Mouse (Mus musculus): ENCODE results near the gene Myo1e. TPM values are rescaled to one million over a fixed set of nuclear protein-coding genes. Genes with fewer than 3 reads are reported as not detected.

The Myo1e gene
- polyA plus RNA-seq, 1 experiment from 2014 or later: 10.7 TPM

DNA sequence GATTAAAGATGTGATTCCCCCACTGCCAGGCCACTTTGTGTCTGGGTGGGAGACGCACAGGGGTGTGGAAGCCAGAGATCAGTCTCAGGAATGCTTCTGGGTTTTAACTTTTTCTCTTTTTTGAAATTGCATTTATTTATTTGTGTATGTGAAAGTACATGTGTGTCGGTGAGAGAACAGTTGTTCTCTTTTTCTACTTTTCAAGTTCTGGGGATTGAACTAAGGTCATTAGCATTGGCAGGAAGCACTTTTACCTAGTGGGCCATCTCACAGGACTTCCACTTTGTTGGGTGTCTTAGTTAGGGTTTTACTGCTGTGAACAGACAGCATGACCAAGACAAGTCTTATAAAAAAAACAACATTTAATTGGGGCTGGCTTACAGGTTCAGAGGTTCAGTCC lies 59.0 kb downstream of the Myo1e start:
- Histone ChIP-seq H3K4me2 (ENCODE audit: low read depth) (no peak overlapping the region), H3K9ac (ENCODE audit: low read length) (no peak overlapping the region), H3K27me3 (ENCODE audit: control insufficient read depth, insufficient read depth, low read length) (no peaks in the 10 kb centered on the region), H3K36me3 (ENCODE audit: control insufficient read depth, insufficient read depth, low read length) (no peaks in the 10 kb centered on the region), H3K4me3 (ENCODE audit: low read depth, low read length) (no peak overlapping the region), H3K9me3 (ENCODE audit: control insufficient read depth, low read length) (no peaks in the 10 kb centered on the region), H3K4me1 (ENCODE audit: control insufficient read depth, insufficient read depth, low read length) (peaks cover 8% of the 10 kb centered on the region; the same call in 1 of the 2 replicates), H3K27ac (ENCODE audit: low read depth, low read length) (no peak overlapping the region)
- WGBS: 95% methylated on average over 2 of the region's 2 CpGs
- DNase-seq (ENCODE audit: low spot score) (no peak), ATAC-seq (ENCODE audit: insufficient read depth, low FRiP score, low TSS enrichment) (no peak)

DNA sequence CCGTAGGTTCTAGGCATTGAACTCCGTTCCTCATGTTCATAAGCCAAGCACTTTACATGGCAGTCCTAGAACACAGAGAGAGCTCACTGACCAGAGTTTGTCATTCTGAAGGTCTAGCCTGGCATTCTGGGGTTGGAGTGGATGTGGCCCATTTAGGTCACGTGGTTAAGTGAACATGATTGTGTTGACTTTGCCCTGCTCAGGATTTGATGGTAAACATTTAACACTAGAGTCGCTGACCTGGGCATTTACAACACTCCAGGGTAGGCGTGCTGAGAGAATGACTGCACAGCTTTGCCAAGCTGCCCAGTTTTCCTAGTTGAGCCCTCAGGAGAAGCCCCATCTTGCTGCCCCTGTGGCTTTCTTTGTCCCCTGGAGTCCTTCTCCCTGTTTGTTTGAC lies 60.0 kb downstream of the Myo1e start:
- Histone ChIP-seq H3K27me3 (ENCODE audit: control insufficient read depth, insufficient read depth, low read length) (no peaks in the 10 kb centered on the region), H3K9me3 (ENCODE audit: control insufficient read depth, low read length) (no peaks in the 10 kb centered on the region), H3K4me1 (ENCODE audit: control insufficient read depth, insufficient read depth, low read length) (peaks cover 8% of the 10 kb centered on the region; the same call in 1 of the 2 replicates), H3K36me3 (ENCODE audit: control insufficient read depth, insufficient read depth, low read length) (no peaks in the 10 kb centered on the region), H3K4me2 (ENCODE audit: low read depth) (no peak overlapping the region), H3K9ac (ENCODE audit: low read length) (no peak overlapping the region), H3K4me3 (ENCODE audit: low read depth, low read length) (no peak overlapping the region), H3K27ac (ENCODE audit: low read depth, low read length) (no peak overlapping the region)
- DNase-seq (ENCODE audit: low spot score) (no peak), ATAC-seq (ENCODE audit: insufficient read depth, low FRiP score, low TSS enrichment) (no peak)
- 82% methylated on average over 5 of the region's 5 CpGs for WGBS

DNA sequence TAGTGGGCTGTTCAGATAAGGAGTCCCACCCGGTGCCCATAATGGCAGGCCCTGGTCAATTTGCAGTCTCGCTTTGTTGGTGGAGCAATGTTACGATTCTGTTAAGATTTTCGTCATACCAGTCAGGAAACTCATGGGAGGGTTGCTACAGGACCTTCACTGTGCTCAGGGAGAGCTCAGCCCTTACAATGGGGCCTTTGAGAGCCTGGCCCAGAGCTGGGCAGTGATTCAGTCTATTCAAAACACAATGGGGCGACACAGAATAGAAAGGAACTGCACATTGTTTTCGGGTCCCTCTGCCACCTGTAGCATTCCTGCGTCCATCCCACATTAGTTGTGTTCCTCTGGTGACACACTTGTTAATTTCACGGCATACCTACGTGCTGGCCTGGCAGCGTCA lies 62.2 kb downstream of the Myo1e start:
- H3K9ac ChIP-seq (ENCODE audit: low read length): no peak overlapping the region
- H3K27me3 ChIP-seq (ENCODE audit: control insufficient read depth, insufficient read depth, low read length): no peaks in the 10 kb centered on the region
- H3K36me3 ChIP-seq (ENCODE audit: control insufficient read depth, insufficient read depth, low read length): no peaks in the 10 kb centered on the region
- WGBS: 45% methylated on average over 10 of the region's 10 CpGs
- H3K9me3 ChIP-seq (ENCODE audit: control insufficient read depth, low read length): no peaks in the 10 kb centered on the region
- no peak for ATAC-seq (ENCODE audit: insufficient read depth, low FRiP score, low TSS enrichment)
- peaks cover 4% of the 10 kb centered on the region; the same call in 1 of the 2 replicates for H3K4me1 ChIP-seq (ENCODE audit: control insufficient read depth, insufficient read depth, low read length)
- H3K4me2 ChIP-seq (ENCODE audit: low read depth): no peak overlapping the region
- DNase-seq (ENCODE audit: low spot score): peak; percentile 38
- no peak overlapping the region for H3K4me3 ChIP-seq (ENCODE audit: low read depth, low read length)
- H3K27ac ChIP-seq (ENCODE audit: low read depth, low read length): no peak overlapping the region

DNA sequence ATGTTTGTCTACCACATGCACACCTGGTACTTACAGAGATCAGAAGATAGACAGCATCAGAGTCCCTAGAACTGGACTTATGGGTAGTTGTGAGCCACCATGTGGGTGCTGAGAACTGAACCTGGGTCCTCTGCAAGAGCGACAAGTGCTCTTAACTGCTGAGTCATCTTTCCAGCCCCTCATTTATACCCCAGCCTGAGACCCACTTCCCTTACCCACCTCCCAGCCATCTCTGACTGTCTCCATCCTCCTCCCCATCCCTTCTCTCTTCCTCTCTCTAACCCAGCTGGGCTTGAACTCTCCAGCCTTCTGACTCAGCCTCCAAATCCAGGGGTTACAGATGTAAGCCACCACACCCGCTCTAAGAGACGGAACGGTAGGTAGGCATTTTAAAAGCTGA lies 63.3 kb downstream of the Myo1e start:
- no peaks in the 10 kb centered on the region for H3K27me3 ChIP-seq (ENCODE audit: control insufficient read depth, insufficient read depth, low read length)
- H3K9me3 ChIP-seq (ENCODE audit: control insufficient read depth, low read length): no peaks in the 10 kb centered on the region
- H3K4me2 ChIP-seq (ENCODE audit: low read depth): no peak overlapping the region
- no peak overlapping the region for H3K4me3 ChIP-seq (ENCODE audit: low read depth, low read length)
- DNase-seq (ENCODE audit: low spot score) (no peak), ATAC-seq (ENCODE audit: insufficient read depth, low FRiP score, low TSS enrichment) (no peak)
- whole genome bisulfite sequencing: 95% methylated on average over 4 of the region's 4 CpGs
- H3K4me1 ChIP-seq (ENCODE audit: control insufficient read depth, insufficient read depth, low read length): peaks cover 4% of the 10 kb centered on the region; the same call in 1 of the 2 replicates
- H3K27ac ChIP-seq (ENCODE audit: low read depth, low read length): no peak overlapping the region
- no peaks in the 10 kb centered on the region for H3K36me3 ChIP-seq (ENCODE audit: control insufficient read depth, insufficient read depth, low read length)
- no peak overlapping the region for H3K9ac ChIP-seq (ENCODE audit: low read length)

DNA sequence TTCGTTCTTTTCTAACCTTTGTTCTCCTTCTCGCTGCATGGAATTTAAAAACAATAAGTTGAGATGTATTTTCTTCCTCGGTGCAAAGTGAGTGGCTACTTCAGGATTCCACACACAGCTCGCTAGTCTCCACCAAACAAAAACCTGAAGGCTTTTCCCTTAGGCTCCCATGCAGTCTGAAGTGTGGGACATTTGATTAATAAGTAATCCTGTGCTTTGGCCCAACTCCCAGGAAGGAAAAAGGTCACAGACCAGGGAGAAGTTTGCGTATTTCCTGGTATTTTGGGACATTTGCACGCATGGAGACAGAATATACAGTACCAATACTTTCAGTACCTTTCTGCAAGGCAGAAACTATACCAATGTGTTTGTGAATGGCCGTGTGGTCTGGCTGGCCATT lies 64.0 kb downstream of the Myo1e start:
- ATAC-seq (ENCODE audit: insufficient read depth, low FRiP score, low TSS enrichment): no peak

DNA sequence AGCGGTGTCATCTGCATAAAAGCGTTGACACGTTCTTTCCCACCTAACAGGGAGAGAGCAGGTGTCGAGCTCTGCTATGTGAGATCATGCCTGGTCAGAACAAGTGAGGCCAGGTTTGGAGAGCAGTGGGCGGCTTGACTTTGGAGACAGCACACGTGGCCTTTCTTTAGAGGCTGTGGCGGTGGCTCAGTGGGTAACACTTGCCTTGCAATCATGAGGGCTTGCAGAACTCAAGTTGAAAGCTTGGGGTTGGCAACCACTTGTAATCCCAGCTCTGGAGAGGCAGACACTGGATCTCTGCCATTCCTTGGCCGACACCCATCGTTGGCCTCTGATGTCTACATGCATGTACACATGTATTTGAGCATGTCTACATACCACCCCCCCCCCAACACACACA lies 64.5 kb downstream of the Myo1e start:
- no peak overlapping the region for H3K27ac ChIP-seq (ENCODE audit: low read depth, low read length)
- no peak overlapping the region for H3K4me2 ChIP-seq (ENCODE audit: low read depth)
- DNase-seq (ENCODE audit: low spot score) (no peak), ATAC-seq (ENCODE audit: insufficient read depth, low FRiP score, low TSS enrichment) (no peak)
- no peak overlapping the region for H3K9ac ChIP-seq (ENCODE audit: low read length)
- H3K27me3 ChIP-seq (ENCODE audit: control insufficient read depth, insufficient read depth, low read length): no peaks in the 10 kb centered on the region
- no peaks in the 10 kb centered on the region for H3K9me3 ChIP-seq (ENCODE audit: control insufficient read depth, low read length)
- peaks cover 4% of the 10 kb centered on the region; the same call in 1 of the 2 replicates for H3K4me1 ChIP-seq (ENCODE audit: control insufficient read depth, insufficient read depth, low read length)
- WGBS: 92% methylated on average over 9 of the region's 9 CpGs
- H3K36me3 ChIP-seq (ENCODE audit: control insufficient read depth, insufficient read depth, low read length): no peaks in the 10 kb centered on the region
- no peak overlapping the region for H3K4me3 ChIP-seq (ENCODE audit: low read depth, low read length)

More for the DNA sequence above, 64.0 kb downstream of the Myo1e start:
- no peak overlapping the region for H3K4me2 ChIP-seq (ENCODE audit: low read depth)
- H3K27me3 ChIP-seq (ENCODE audit: control insufficient read depth, insufficient read depth, low read length): no peaks in the 10 kb centered on the region
- no peak overlapping the region for H3K4me3 ChIP-seq (ENCODE audit: low read depth, low read length)
- DNase-seq (ENCODE audit: low spot score): no peak
- H3K9ac ChIP-seq (ENCODE audit: low read length): no peak overlapping the region
- H3K27ac ChIP-seq (ENCODE audit: low read depth, low read length): no peak overlapping the region
- H3K4me1 ChIP-seq (ENCODE audit: control insufficient read depth, insufficient read depth, low read length): peaks cover 4% of the 10 kb centered on the region; the same call in 1 of the 2 replicates
- no peaks in the 10 kb centered on the region for H3K9me3 ChIP-seq (ENCODE audit: control insufficient read depth, low read length)
- no peaks in the 10 kb centered on the region for H3K36me3 ChIP-seq (ENCODE audit: control insufficient read depth, insufficient read depth, low read length)
- 85% methylated on average over 7 of the region's 7 CpGs for WGBS

- no peak for ATAC-seq (ENCODE audit: insufficient read depth, low FRiP score, low TSS enrichment)
- H3K27ac ChIP-seq (ENCODE audit: low read depth, low read length): no peak overlapping the region
- H3K9me3 ChIP-seq (ENCODE audit: control insufficient read depth, low read length): no peaks in the 10 kb centered on the region
- WGBS: 84% methylated on average over 6 of the region's 6 CpGs
- H3K4me1 ChIP-seq (ENCODE audit: control insufficient read depth, insufficient read depth, low read length): peaks cover 4% of the 10 kb centered on the region; the same call in 1 of the 2 replicates
- no peaks in the 10 kb centered on the region for H3K27me3 ChIP-seq (ENCODE audit: control insufficient read depth, insufficient read depth, low read length)
- no peak overlapping the region for H3K9ac ChIP-seq (ENCODE audit: low read length)
- H3K4me3 ChIP-seq (ENCODE audit: low read depth, low read length): no peak overlapping the region
- DNase-seq (ENCODE audit: low spot score): no peak
- no peaks in the 10 kb centered on the region for H3K36me3 ChIP-seq (ENCODE audit: control insufficient read depth, insufficient read depth, low read length)
- H3K4me2 ChIP-seq (ENCODE audit: low read depth): no peak overlapping the region
These were observed 66.9 kb downstream of the Myo1e start for GRCm38 (mm10) chr9:70274071-70274470.

DNA sequence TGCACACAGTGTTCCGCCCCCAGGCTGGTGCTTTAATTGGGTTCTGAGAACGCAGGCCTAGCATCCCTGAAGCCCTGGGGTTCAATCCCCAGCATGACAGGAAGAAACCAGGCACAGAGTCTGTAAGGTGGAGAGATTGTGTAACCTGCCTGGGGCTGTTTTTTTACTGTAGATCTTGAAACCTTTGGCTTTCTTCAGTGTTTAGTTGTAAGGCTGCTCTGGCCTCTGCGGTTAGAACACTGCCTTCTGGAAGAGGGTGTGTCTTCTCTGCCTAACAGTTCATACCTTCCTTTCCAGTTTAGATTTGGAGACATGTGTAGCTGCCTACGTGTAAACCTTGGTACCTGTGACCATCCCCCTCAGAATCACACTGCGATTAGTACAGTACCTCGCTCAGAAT lies 67.3 kb downstream of the Myo1e start:
- H3K9me3 ChIP-seq (ENCODE audit: control insufficient read depth, low read length): no peaks in the 10 kb centered on the region
- WGBS: 86% methylated on average over 6 of the region's 6 CpGs
- H3K4me2 ChIP-seq (ENCODE audit: low read depth): no peak overlapping the region
- no peak for DNase-seq (ENCODE audit: low spot score)
- ATAC-seq (ENCODE audit: insufficient read depth, low FRiP score, low TSS enrichment): no peak
- no peak overlapping the region for H3K4me3 ChIP-seq (ENCODE audit: low read depth, low read length)
- no peak overlapping the region for H3K27ac ChIP-seq (ENCODE audit: low read depth, low read length)
- H3K9ac ChIP-seq (ENCODE audit: low read length): no peak overlapping the region
- peaks cover 2% of the 10 kb centered on the region; the same call in 1 of the 2 replicates for H3K4me1 ChIP-seq (ENCODE audit: control insufficient read depth, insufficient read depth, low read length)
- no peaks in the 10 kb centered on the region for H3K36me3 ChIP-seq (ENCODE audit: control insufficient read depth, insufficient read depth, low read length)
- H3K27me3 ChIP-seq (ENCODE audit: control insufficient read depth, insufficient read depth, low read length): no peaks in the 10 kb centered on the region

DNA sequence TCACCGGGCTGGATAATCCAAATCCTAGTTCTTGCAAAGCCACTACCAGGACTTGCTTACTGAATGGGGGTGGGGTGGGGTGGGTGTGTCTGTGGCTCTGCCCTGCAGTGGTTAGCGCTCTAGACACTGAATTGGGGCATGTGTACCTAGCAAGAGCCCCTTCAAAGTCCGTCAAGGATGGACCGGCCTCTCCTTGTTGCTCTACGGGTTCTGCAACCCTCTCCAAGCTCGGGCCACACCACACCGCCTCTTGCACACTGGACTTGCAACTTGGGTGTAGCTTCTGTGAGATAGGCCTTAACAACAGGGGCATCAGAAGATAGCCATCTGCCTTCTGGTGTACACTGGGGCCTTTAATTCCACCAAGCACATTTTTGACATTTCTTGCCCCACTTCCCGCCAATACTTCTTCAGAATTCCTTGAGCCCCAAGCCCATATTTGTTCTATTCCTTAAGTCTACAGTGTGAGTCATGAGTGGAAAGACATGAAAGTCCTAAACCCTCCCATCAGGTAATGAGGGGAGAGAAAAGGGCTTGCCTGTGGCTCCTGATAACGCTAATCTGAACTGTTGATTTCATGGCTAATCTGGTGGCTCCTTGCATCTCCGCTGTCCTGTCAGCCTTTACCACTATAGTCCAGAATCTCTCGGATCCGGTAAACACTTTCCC lies 67.9 kb downstream of the Myo1e start:
- DNase-seq (ENCODE audit: low spot score) (no peak), ATAC-seq (ENCODE audit: insufficient read depth, low FRiP score, low TSS enrichment) (no peak)
- H3K27ac ChIP-seq (ENCODE audit: low read depth, low read length): no peak overlapping the region
- no peaks in the 10 kb centered on the region for H3K36me3 ChIP-seq (ENCODE audit: control insufficient read depth, insufficient read depth, low read length)
- WGBS: 93% methylated on average over 12 of the region's 12 CpGs
- no peaks in the 10 kb centered on the region for H3K27me3 ChIP-seq (ENCODE audit: control insufficient read depth, insufficient read depth, low read length)
- H3K4me2 ChIP-seq (ENCODE audit: low read depth): no peak overlapping the region
- H3K4me1 ChIP-seq (ENCODE audit: control insufficient read depth, insufficient read depth, low read length): no peaks in the 10 kb centered on the region
- H3K9ac ChIP-seq (ENCODE audit: low read length): no peak overlapping the region
- no peaks in the 10 kb centered on the region for H3K9me3 ChIP-seq (ENCODE audit: control insufficient read depth, low read length)
- H3K4me3 ChIP-seq (ENCODE audit: low read depth, low read length): no peak overlapping the region
